Mouse (Mus musculus): ENCODE data around the gene Sept10.
A peak's percentile ranks its signal among the peaks of the same experiment; 100 is the strongest.

Gene Sept10

DNA sequence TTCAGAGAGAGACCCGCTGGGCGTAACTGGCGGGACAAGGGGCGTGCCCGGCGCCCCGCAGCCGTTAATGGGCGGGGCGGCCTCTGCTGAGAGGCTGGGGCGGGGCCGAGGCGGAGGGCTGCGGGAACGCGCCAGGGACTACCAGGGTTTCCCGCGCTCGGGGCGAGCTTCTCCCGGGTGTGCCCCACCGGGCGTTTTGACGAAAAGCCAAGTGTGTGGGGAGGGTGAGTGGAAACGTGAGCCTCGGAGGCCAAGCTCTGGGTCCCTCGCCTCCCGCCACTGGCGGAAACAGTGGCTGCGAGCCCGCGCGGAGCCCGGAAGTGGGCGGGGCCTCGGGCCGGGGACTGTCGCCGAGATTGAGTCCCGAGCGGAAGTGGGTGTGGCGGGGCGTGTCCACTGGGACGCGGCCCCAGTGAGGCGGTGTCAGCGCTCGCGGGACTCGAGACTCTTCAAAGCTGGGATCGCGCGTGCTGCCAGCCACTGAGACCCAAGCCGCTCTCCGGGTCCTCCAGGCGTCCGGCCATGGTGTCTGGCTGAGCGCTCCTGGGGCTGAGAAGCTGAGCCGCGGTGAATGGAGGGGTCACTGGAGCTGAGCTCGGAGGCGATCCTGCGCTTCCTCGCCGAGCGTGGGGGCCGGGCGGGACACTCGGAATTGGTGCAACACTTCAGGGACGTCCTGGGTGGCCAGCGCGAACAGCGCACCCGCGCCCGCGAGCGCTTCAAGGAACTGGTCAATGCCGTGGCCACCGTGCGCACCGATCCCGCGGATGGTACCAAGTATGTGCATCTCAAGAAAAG, at the start of gene Sept10, which contains the start of gene Sowahc:
TSS of gene Sept10 (minus strand) at position 375 of the 798 bp plus-strand sequence.
TSS of gene Sowahc (plus strand) at position 481 of the 798 bp plus-strand sequence.
- DNase-seq (ENCODE audit: low read depth, low spot score) = peak; percentile 97

GRCm38 (mm10) chr10:59268754-59269153, 47.1 kb upstream of the Sept10 start:
- no peak for DNase-seq (ENCODE audit: low read depth, low spot score)

DNA sequence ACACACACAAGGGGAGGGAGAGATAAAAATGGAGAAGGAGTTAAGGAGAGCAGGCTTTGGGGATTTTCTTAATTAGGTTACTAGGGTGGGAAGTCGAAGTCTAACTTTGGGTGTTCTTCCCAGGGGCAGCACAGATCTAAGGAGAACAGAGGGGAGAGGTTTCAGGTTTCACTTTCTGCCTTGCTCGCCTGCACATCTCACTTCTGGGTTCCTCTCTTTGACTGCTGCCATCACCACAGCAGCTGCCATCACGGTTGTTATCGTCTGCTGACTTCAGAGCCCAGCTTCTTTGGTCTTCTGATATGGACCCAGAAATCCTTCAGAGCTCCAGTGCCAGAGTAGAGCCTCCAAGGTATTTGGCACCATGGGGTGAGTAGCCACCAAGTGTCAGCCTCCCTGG, 46.5 kb upstream of the Sept10 start:
- no peak for DNase-seq (ENCODE audit: low read depth, low spot score)

DNA sequence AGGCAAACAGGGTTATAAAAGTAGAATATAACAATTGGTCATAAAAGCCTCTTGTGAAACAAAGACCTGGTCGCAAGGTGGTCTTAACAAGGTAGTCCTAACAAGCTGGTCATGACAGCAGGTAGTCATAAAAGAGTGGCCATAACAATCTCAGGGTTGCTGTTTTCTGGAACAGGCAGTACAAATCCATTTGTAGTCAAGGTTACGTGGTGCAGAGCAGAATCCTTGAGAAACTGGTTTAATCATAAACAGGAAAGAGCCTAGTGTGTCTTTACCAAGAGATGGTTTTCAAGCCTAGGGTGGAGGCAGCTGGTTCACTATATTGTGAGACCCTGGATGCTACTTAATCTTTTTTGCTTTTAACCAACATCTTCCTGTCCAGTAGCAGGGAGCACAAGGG, 45.6 kb upstream of the Sept10 start:
- no peak for DNase-seq (ENCODE audit: low read depth, low spot score)

DNA sequence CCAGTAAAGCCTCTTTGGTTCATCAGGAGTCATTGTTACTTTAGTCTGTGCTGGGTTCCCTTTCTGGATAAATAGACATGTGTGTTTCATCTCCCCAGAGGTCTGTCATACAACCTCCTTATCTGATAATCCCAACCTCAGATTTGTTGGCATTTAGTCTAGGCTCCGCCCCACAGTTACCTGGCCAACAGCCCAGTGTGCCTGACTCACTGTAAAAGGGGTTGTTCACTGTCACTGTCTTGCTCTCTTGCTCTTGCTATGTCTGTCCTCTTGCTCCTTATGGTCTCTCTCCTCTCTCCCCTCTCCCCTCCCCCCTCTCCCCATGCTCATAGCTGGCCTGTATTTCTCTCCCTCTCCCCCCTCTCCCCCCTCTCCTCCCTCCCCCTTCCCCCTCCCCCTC, 44.5 kb upstream of the Sept10 start:
- no peak for DNase-seq (ENCODE audit: low read depth, low spot score)

- no peak for DNase-seq (ENCODE audit: low read depth, low spot score)
These were observed 44.0 kb upstream of the Sept10 start for GRCm38 (mm10) chr10:59265674-59266073.

DNA sequence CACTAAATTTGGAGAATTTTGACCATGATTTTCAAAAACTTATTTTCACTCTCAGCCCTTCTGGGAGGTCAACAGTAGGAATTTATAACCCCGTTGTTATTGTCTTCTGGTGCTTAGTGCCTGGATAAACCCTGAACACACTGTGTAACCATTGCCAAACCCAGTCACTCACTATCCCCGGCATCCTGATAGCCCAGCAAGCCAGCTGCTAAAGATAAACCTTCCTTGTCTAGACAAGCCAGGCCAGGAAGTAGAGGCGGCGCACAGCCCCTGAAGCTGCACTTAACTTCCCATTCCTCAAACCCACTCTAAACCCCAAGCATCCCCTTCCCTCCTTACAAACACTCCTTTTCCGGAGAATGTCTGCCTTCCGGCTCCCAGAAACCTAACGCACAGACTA, 43.4 kb upstream of the Sept10 start:
- no peak for DNase-seq (ENCODE audit: low read depth, low spot score)

DNA sequence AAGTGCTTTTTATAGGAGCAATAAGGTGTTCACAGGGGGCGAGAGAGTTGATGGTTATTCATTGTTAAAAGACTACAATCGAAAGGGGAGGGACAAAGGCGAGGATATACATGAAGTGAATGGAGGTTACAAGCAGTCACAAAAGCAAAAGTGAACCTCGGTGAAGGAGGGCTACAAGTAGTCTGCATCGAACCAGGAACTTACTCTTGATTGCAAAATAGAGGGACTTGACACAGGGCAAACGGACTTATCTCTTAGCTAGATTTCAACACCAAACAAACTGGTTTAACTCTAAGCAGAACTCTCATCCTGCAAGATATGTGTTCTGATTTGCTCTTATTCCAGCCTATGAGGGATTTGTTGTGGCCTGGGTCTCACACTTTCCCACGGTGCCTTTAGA, 41.3 kb upstream of the Sept10 start:
- DNase-seq (ENCODE audit: low read depth, low spot score) = no peak

- DNase-seq (ENCODE audit: low read depth, low spot score) = no peak
These were observed 40.4 kb upstream of the Sept10 start for GRCm38 (mm10) chr10:59262021-59262420.

GRCm38 (mm10) chr10:59261603-59262002, 40.0 kb upstream of the Sept10 start:
- no peak for DNase-seq (ENCODE audit: low read depth, low spot score)

DNA sequence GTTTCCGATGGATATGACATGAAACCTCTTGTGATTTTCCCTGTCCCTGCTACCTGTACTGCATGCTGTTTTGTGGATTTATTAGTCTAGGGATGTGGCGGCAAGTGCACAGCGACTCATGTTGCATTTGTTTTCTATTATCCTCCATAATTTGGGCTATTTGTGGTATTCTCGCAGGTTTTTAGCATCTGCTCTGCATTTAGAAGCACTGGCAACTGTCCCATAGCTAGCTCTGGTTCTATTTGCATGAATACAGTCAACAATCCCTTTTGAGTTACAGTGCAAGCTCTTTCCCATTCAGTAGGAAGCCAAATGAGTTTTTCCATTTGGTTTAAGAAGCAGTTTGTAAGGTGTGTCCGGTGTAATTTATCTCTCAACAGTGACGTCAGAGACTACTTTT, 37.9 kb upstream of the Sept10 start:
- no peak for DNase-seq (ENCODE audit: low read depth, low spot score)

GRCm38 (mm10) chr10:59256533-59256932, 34.9 kb upstream of the Sept10 start:
- DNase-seq (ENCODE audit: low read depth, low spot score) = no peak

DNA sequence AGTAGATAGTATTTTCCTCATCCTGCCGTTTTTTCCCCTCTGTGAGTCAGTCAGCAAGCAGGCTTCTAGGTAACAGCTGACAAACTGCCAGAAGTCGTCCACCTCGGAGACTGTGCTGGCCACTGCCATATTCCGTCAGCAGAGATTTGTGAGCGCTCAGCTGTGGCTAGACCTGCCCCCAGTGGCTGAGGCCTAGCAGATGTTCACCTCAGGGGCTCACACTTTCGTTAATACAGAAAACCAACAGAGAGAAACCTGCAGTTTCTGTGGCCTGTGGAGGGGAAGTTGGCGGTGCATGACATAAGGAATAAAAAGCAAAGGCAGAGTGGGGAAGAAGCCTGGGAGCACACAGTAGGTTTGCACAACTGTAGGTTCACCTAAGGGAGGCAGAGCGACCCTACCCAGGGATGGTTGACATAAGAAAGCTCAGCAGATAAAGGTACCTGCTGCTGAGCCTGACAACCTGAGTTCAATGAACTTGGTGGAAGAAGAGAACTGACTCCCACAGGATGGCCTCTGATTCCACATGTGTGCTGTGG, 32.0 kb upstream of the Sept10 start:
- DNase-seq (ENCODE audit: low read depth, low spot score) = no peak

- no peak for DNase-seq (ENCODE audit: low read depth, low spot score)
These were observed 30.7 kb upstream of the Sept10 start for GRCm38 (mm10) chr10:59252396-59252795.

DNA sequence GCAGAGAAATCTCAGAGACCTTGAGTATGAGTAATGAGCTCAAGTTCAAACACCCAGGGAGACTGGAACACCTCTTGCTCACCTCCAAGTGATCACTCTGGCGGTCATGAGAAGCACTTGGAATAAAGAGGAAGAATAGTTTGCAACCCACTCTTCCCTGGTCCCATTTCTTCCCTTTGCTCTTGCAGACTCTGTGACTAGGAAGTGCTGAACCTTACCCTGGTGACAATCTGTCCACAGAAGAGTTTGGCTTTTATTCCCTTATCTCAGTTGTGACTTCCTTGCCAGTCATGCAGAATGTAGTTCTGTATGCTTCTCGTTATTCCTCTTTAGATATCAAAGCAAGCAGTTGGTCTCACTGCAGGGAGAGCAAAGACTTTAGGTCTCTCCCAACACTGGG, 30.3 kb upstream of the Sept10 start:
- no peak for DNase-seq (ENCODE audit: low read depth, low spot score)

DNA sequence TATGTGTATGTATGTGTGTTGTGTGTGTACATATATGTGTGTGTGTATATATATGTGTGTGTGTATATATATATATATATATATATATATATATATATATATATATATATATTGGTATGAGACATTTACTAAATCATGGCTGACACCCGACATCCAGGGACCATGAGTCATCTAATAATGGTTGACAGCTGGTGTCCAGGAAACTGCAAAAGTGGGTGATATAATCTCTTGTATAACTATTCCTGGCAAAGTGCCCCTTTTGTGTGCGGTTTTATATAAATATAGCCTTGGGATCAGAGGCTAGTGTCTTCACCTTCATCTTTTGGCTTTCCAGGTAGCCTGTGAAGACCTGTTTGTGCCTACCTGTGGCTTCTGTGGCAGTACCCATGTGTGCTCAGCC, 29.0 kb upstream of the Sept10 start:
- no peak for DNase-seq (ENCODE audit: low read depth, low spot score)

GRCm38 (mm10) chr10:59249531-59249930, 27.9 kb upstream of the Sept10 start:
- DNase-seq (ENCODE audit: low read depth, low spot score) = no peak

- no peak for DNase-seq (ENCODE audit: low read depth, low spot score)
These were observed 19.5 kb upstream of the Sept10 start for GRCm38 (mm10) chr10:59241141-59241541.

DNA sequence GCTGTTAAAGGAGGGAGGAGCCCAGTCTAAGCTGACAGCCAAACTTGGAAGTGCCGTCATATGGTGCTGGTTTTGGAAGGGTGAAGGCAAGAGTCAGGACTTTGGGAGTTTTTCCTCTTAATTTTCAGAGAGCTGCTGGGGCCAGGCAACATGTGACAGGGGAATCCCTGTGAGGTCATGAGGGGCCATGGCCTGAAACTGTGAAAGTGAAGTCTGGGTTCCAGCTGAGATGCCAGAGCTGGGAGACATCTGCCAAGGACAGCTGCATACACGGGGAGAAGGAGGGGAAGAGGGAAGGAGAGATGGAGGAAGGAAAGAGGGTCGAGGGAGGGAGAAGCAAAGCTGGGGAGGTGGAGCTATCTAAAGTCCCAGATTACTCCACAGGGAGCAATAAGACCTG, 16.1 kb upstream of the Sept10 start:
- no peak for DNase-seq (ENCODE audit: low read depth, low spot score)

- no peak for DNase-seq (ENCODE audit: low read depth, low spot score)
These were observed 14.8 kb upstream of the Sept10 start for GRCm38 (mm10) chr10:59236486-59236885.

DNA sequence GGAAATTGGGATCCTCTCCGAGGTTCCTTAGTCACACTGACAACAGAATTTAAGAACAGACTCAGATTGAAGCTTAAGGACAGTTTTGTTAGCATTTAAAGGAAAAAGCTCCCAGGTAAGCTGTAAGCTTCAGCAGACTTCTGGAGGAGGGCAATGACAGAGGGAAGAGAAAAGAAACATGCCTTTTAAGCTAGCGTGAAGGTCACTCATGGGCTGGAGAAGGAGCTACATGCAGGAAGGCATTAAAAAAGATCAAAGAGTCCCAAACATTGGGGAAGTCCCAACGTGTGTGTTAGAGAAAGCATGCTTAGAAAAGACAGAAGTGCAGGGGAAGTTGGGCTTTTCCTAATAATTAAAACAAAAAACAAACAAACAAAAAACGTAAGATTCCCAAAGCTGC, 14.2 kb upstream of the Sept10 start:
- DNase-seq (ENCODE audit: low read depth, low spot score) = no peak

GRCm38 (mm10) chr10:59235227-59235626, 13.6 kb upstream of the Sept10 start:
- no peak for DNase-seq (ENCODE audit: low read depth, low spot score)

- no peak for DNase-seq (ENCODE audit: low read depth, low spot score)
These were observed 7.7 kb upstream of the Sept10 start for GRCm38 (mm10) chr10:59229205-59229820.

Measured in CD4-positive helper T cell, adult 2 months (primary cell).